Mouse (Mus musculus): ENCODE data around the gene Vcp.

Gene Vcp

DNA sequence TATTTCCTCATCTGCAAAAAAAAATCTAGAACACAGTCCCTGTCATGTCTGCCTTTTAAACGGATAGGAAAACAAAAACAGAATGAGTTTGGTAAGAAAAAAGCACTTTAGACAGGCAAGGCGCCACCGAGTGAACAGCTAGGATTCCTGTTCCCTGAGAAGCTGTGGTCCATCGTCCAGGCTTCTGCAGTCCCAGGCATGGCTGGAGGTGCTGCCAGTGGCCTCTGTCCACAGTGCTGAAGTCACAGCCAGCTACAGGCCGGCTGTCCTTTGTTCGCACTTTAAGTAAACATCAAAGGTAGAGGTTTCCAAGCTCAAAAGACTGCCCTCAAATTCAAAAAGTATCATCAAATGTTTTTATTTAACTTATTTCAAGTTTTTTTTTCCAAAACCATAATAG, 55.3 kb downstream of the Vcp start:
- DNase-seq (ENCODE audit: low spot score), result no peak

DNA sequence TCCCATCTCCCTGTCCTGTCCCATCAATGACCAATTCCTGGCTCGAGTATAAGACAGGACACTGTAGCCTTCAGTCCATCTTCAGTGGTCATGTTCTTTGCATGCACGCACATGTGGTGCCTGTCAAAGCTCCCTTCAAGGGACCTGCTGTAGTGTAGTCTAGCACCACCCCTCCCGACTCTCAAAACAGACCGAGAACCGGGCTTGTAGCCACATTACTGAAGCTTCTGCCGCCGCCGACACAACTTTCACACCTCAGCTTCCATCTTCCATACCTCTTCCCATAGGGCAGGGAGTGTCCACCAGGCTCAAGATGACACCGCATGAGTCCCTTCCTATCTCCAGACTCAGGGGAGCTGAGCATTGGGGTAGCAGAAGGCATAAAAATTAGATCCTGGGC, 56.1 kb downstream of the Vcp start:
- DNase-seq (ENCODE audit: low spot score), result no peak

DNA sequence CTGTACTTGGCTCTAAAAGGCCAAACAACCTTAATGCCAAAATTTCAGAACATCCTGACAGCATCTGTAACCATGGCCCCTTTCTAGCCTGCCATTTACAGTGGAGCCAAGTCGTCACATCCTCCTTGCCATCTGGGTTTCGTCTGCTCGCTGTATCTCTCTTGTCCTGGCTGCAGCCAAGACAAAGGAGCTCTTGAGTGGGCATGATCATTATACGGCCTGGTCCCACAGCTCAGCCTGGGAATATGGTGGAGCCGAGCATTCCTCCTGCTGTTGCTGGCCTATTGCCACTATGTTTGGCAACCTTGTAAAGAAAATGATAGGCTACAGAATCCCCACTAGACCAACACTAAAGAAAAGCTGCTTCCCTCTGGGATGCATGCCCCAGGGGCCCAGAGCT, 57.0 kb downstream of the Vcp start:
- DNase-seq (ENCODE audit: low spot score), result peak; percentile 35

DNA sequence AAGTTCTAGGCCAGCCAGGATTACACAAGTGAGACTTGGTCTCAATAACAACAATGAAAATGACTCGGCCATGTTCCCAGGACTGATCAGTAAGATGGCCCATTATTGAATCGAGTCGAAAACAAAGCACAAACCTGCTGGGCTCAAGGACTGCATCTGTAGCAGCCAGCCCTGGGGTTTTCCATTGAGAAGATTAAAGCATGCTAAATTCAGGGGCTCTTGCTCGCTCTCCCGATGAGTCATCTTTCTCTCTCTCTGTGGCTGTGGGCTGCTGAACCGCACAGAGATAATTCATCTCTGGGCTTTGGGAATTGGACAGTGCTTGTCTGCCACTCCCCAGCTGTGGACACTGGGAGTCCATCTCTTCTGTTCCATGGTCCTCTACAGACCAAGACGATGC, 58.9 kb downstream of the Vcp start:
- DNase-seq (ENCODE audit: low spot score), result peak; percentile 44

DNA sequence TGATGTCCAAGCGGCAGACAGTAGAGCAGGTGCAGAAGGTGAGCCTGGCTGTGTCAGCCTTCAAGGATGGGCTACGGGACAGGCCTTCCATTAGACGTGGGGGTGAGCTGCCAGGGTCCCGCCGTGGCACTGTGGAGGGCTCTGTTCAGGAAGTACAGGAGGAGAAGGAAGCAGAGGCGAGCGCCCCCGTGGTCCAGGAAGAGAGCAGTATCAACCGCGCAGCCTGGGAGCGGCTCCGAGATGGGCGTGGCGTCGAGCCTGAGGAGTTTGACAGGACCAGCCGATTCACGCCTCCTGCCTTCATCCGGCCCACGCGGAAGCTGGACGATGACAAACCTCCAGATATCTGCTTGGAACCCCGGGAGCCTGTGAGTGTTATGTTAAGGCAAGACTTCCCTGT, 66.7 kb downstream of the Vcp start:
- DNase-seq (ENCODE audit: low spot score), result peak; percentile 31

DNA sequence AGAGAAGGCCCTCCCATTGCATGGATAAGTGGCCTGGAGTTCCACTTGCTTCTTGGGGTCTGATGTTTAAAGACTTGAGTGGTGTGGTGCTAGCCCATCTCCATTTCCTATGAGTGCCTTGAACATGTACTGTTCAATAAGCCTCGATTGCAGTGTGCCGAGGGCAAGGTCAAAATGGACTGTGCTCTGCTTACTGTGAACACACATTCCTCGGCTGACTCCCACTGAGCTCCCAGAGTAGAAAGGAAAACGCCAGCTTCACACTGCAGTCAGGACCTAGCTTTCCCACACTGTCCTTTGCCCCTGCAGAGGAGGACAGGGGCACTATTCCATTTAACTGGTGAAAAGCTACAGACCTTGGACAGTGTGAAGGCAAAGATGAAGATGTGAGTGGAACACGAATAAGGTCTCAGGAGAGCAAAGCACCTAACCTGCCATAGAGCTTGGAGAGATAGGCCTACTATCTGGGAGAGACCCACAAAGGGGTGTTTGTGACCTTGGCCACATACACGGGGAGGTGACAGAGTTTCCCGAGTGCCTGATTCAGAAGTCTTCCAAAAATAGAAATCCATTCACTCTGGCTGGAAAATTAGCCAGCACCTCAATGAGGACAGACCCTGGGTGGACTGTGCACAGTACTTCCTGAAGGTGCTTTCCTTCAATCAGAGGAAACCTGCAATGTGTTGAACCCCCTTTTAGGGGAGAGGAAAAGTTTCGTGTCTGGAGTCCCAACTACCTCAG, 67.9 kb downstream of the Vcp start:
- DNase-seq (ENCODE audit: low spot score), result no peak
